Mouse (Mus musculus): Measurements from ENCODE around the gene Hcfc1r1.

- TF ChIP-seq CTCF (conservative IDR thresholded peaks at IDR 0.05; ENCODE audit: insufficient read depth, insufficient read length, low read depth, low read length) (no peak), POLR2A (IDR thresholded peaks at IDR 0.05; ENCODE audit: low read depth, low read length) (no peak)
Measured at GRCm38 (mm10) chr17:23722376-23723125, 49.2 kb downstream of the Hcfc1r1 start, which contains the start of gene 1520401A03Rik.
